Mouse (Mus musculus) naive thymus-derived CD4-positive, alpha-beta T cell, adult 5 months (primary cell): ENCODE results near the gene Ptms. TPM values are rescaled to one million over a fixed set of nuclear protein-coding genes. Genes with fewer than 3 reads are reported as not detected.

Experiments
- polyA plus RNA-seq: library from polyadenylated mRNA; unstranded; fragments of 100-300 nt; shearing (Covaris generic); gene quantifications from one replicate; pipeline ENCODE4 v1.2.1, GENCODE M21; 2017

Gene Ptms
- 7.9 TPM for polyA plus RNA-seq

GRCm38 (mm10) chr6:124919695-124920317 lies at the start of gene Ptms:
Ptms (minus strand) TSS chr6:124920103.

GRCm38 (mm10) chr6:124965088-124965719 lies 45.3 kb upstream of the Ptms start, which contains the start of gene Cops7a:
Cops7a (minus strand) TSS chr6:124965538.

GRCm38 (mm10) chr6:124930754-124931524 lies 11.0 kb upstream of the Ptms start, which contains the start of gene Mlf2:
Mlf2 (plus strand) TSS chr6:124931386.

GRCm38 (mm10) chr6:124911533-124912218 lies 8.2 kb downstream of the Ptms start, which contains the start of gene Lag3:
Lag3 (minus strand) TSS chr6:124911705.

GRCm38 (mm10) chr6:124887986-124888385 lies 31.9 kb downstream of the Ptms start, which contains the start of gene Cd4:
Cd4 (minus strand) TSS chr6:124888221.

Other genes starting within 250 kb of the Ptms start
- 347 TPM for gene Emg1, start 207.9 kb downstream of the Ptms start, polyA plus RNA-seq
- 133 TPM for gene Phb2, start 207.8 kb downstream of the Ptms start, polyA plus RNA-seq
- gene Ptpn6, start 181.4 kb downstream of the Ptms start, polyA plus RNA-seq: 209 TPM
- gene Grcc10, start 178.7 kb downstream of the Ptms start, polyA plus RNA-seq: 275 TPM
- gene Gm45234, start 164.1 kb downstream of the Ptms start, polyA plus RNA-seq: not detected
- gene Atn1, start 163.6 kb downstream of the Ptms start, polyA plus RNA-seq: 40.2 TPM
- gene Eno2, start 150.4 kb downstream of the Ptms start, polyA plus RNA-seq: 2.5 TPM
- 2.6 TPM for gene Lrrc23, start 140.4 kb downstream of the Ptms start, polyA plus RNA-seq
- gene Spsb2, start 111.4 kb downstream of the Ptms start, polyA plus RNA-seq: 1.4 TPM
- 40.1 TPM for gene Tpi1, start 105.8 kb downstream of the Ptms start, polyA plus RNA-seq
- 90.0 TPM for gene Usp5, start 90.6 kb downstream of the Ptms start, polyA plus RNA-seq
- 4.0 TPM for gene Cdca3, start 90.6 kb downstream of the Ptms start, polyA plus RNA-seq
- not detected for gene Gnb3, start 79.8 kb downstream of the Ptms start, polyA plus RNA-seq
- not detected for gene P3h3, start 62.4 kb downstream of the Ptms start, polyA plus RNA-seq
- 0.10 TPM for gene Gpr162, start 56.1 kb downstream of the Ptms start, polyA plus RNA-seq
- gene Cd4, start 31.9 kb downstream of the Ptms start, polyA plus RNA-seq: 550 TPM
- not detected for gene Lag3, start 8.4 kb downstream of the Ptms start, polyA plus RNA-seq
- gene Mlf2, start 11.3 kb upstream of the Ptms start, polyA plus RNA-seq: 126 TPM
- gene Cops7a, start 45.4 kb upstream of the Ptms start, polyA plus RNA-seq: 42.9 TPM
- gene Pianp, start 76.6 kb upstream of the Ptms start, polyA plus RNA-seq: not detected
- 64.7 TPM for gene Zfp384, start 89.0 kb upstream of the Ptms start, polyA plus RNA-seq
- gene Ing4, start 119.7 kb upstream of the Ptms start, polyA plus RNA-seq: 74.8 TPM
- gene Acrbp, start 129.6 kb upstream of the Ptms start, polyA plus RNA-seq: 11.1 TPM
- 3.6 TPM for gene Lpar5, start 147.8 kb upstream of the Ptms start, polyA plus RNA-seq
- gene Chd4, start 175.9 kb upstream of the Ptms start, polyA plus RNA-seq: 57.3 TPM
- gene Nop2, start 211.8 kb upstream of the Ptms start, polyA plus RNA-seq: 39.7 TPM
- 20.2 TPM for gene Iffo1, start 225.1 kb upstream of the Ptms start, polyA plus RNA-seq
- 201 TPM for gene Gapdh, start 246.4 kb upstream of the Ptms start, polyA plus RNA-seq